Mouse (Mus musculus) urinary bladder, postnatal 0 days (tissue): ENCODE results near the gene Olfr1325. TPM values are rescaled to one million over a fixed set of nuclear protein-coding genes. Genes with fewer than 3 reads are reported as not detected.

Experiments used
- polyA plus RNA-seq: library from polyadenylated mRNA; unstranded; fragments of >200 nt; fragmentation: Nextera tagmentation; extraction: Ambion mirVana; gene quantifications from 2 replicates; pipeline ENCODE4 v1.2.1, GENCODE M21; 2015

Olfr1325 gene
- polyA plus RNA-seq = not detected in 2 replicates

DNA sequence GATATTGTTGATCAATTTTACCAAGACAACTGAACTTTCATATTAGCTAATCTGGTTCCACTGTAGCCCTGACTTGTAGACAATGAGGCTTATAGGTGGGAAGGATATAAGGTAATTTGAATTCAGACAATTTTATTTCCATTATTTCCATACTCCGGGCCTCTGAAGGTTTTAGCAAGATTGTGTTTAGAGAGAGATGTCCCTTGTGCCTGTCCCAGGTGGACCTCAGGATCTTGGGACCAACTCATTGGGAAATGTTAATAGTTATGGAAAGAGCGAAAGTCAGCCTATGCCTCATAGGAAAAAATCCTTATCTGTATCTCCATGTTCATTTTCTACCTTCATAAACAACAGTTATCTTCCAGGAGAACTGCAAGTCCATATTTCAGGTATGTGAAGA lies at the start of gene Olfr1325:
Gene Olfr1325, plus strand, starts transcription at position 301 of the 400 bp plus-strand sequence.

DNA sequence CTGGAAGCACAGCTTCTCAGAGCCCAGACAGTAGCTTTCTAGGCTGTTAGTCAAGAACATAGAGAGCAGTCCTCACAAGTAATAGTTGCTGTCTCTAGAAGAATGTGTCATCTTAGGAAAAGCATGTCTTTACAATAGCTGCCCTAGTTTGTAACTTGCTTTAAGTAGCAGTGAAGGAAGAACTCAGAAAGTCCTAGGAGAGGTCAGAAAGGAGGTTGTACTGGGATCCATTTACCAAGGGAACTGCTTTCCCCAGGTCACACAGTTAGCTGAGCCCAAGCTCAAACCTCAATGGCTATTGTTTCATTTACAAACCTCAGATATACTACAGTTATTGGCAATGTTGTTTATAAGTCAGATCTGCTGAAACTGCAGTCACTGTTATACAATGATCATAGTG lies 17.7 kb upstream of the Olfr1325 start, which contains the start of gene Olfr1326-ps1:
Gene Olfr1326-ps1, minus strand, starts transcription at position 101 of the 400 bp plus-strand sequence.

DNA sequence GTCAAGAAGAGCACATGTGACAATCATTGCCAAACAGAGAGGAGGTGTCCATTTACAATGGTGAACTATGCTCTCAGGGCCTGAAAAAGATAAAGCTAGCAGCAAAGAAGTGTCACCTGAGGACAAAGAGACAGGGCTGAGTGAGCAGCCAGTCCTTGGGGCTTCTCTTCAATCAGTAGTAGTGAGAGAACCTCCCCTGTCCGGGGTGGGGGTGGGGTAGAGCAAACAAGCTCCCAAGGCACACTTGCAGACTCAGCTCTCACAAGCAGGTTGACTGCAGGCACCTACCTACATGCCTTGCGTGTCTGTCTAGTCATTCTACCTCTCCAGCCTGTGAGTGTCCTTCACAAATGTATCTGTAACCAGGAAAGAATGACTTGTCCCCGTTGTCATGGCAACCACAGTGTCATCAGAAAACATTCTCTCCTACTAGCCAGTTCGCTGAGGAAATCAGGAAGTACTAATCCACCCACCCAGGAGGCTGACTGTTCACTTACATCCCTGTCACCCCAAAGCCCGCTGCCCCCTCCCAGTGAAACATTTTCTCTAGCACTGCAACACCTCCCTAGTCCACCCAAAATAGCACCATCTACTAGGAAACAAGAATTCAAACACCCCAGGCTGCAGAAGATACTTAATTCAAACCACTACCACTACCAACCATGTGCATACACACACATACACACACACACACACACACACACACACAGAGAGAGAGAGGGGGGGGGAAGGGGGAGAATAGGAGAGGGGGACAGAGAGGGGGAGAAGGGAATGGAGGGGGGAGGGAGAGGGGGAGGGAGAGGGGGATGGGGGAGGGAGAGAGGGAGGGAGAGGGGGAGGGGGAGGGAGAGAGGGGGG lies 53.2 kb downstream of the Olfr1325 start, which contains the start of gene Gm5640:
Gene Gm5640, minus strand, starts transcription at position 170 of the 858 bp plus-strand sequence.

Other genes starting within 250 kb of the Olfr1325 start
- 74.8 and 80.3 TPM in 2 replicates for gene Lage3, start 239.1 kb upstream of the Olfr1325 start, polyA plus RNA-seq
- gene Ubl4a, start 219.5 kb upstream of the Olfr1325 start, polyA plus RNA-seq = 65.4 and 70.7 TPM in 2 replicates
- 18.1 and 19.6 TPM in 2 replicates for gene Slc10a3, start 219.3 kb upstream of the Olfr1325 start, polyA plus RNA-seq
- 27.6 and 28.2 TPM in 2 replicates for gene Fam3a, start 199.4 kb upstream of the Olfr1325 start, polyA plus RNA-seq
- 17.3 and 17.9 TPM in 2 replicates for gene Ikbkg, start 199.4 kb upstream of the Olfr1325 start, polyA plus RNA-seq
- gene G6pdx, start 163.5 kb upstream of the Olfr1325 start, polyA plus RNA-seq = 61.1 and 65.3 TPM in 2 replicates
- gene Gm6880, start 111.3 kb upstream of the Olfr1325 start, polyA plus RNA-seq = not detected in 2 replicates
- not detected in 2 replicates for gene Olfr1326-ps1, start 17.8 kb upstream of the Olfr1325 start, polyA plus RNA-seq
- not detected in 2 replicates for gene Gm5640, start 53.0 kb downstream of the Olfr1325 start, polyA plus RNA-seq
- gene Gm6890, start 148.2 kb downstream of the Olfr1325 start, polyA plus RNA-seq = not detected in 2 replicates
- not detected in 2 replicates for gene Gm5936, start 244.5 kb downstream of the Olfr1325 start, polyA plus RNA-seq